Mouse (Mus musculus): ENCODE data around the gene Col25a1.

Gene Col25a1

DNA sequence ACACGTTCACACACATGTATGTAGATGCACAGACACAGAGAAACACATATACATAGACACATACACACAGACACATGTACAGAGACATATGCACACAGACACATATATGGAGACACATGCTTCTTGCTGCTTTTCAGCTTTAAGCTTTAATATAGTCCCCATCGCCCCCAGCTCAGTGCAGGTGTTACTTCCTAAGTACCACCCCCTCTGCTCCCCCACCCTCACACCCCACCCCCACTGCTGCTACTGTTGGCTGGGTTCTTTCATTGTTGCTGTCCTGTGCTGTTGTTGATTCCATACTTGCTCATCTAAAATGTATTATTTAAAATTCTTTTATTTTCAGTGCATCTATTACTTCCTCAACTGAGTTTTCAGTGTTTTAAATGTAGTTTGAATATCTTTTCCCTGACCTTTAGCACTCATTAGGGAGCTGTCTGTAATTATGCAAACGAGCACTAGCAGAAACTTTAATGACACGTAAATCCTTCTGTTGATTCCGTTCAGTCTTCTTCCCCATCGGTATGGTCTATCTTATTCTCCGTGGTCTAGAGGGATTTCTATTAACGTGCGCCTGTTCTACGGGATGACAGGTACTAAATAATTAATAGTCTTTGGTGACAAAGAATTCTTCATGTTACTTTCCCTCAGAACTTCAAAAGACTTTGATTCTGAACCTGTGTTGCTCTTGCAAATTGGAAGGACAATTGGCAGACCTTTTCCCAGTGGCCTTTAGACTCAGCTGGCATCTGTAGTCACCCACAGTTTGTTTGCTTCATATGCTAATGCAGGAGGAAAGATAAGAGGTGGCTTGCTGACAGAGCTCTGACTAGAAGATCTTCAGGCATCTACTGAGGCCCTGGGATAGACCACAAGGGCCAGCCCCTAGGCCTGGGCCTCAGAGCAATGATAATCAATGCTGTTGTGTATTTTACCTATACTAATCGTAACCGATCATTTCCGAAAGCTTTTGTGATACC is 196.0 kb downstream of the Col25a1 start:
- no peak for DNase-seq (ENCODE audit: low spot score)

DNA sequence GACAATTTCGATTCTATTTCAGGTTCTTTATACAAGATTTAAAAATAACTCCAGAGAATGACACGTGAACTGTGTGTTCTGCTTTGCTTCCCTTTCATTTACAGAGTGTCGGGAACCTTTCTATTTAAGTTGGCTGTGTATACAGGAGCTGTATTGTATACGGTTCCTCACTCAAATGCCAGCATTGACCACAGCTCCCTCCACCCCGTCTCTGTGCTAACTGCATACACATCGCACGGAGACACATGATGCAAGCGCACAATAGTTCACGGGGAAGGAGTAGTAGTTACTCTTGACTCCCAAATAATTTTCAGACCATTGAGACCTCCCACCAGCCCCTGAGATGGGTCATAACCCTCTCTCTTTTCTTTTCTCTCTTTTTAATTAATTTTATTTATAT is 197.6 kb downstream of the Col25a1 start:
- DNase-seq (ENCODE audit: low spot score), result no peak

DNA sequence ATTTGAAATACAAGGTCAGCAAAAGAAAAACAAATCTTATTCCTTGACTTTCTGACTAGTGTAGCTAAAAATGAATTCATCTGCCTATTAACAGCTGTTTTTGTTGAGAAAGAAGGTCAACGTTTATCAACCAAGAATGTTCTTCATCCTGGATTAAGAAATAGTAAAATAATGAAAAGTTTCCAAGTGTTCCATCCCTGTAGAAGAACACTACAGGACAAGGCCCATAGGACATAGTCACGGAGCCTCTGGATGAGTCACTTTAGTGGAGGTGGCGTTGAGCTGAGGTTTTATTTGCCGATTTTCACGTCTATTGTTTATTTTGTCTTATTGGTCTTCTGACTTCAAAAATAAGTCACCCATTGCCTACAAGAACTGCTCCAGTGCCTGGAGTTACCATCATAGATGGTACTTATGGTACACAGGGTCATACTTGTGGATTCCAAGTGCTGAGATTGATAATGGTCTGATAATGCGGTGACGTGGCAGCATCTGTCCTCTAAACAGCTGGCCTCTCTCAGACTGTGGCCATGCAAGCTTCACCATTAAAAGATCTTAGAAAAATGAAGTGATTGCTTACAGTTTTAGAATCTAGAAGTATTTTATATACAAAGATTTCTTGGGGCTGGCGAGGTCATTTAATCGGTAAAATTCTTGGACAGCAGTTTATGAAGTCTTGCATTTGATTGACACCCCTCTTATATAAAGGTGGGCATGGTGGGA is 198.7 kb downstream of the Col25a1 start:
- DNase-seq (ENCODE audit: low spot score), result no peak

DNA sequence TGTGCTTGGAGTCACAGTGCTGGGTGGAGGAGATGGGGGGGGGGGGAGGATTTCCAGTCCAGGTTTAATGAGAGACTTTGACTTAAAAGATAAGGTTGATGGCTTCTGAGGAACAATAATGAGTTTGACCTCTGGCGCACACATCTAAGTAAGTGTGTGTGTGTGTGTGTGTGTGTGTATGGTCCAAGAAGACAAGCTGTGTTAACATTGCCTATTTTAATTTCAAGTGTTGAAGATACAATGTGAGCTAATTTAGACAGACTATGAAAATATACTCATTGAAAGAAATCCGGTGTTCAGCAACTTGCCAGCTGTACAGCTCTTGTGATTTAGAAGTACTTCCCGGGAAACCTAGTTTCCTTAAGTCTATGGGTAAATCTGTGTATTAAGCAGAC is 199.3 kb downstream of the Col25a1 start:
- no peak for DNase-seq (ENCODE audit: low spot score)

DNA sequence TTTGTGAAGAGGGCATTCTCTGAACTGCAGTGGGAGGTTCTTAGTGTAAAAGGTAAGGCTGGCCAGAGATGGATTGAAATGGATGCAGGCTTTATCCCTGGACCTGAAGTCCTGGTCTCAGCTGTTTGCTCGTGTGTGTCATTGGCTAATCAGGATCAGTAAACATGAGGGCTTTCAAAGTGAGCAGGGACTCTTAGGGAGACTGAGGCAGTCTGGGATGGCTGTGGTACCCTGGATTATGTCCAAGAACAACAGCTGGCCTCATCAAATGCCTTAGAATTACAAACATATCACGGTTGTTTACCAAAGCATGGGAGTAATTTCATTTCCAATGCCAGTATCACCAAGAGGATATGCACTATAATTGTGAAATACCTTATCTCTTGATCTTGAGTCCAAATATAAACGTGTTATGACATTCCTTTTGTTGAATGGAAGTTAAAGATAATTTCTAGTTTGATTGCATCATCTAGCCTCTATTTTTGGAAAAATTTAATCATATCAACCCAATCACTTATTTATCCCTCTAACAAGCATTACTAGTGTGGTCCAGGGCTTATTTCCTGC is 201.1 kb downstream of the Col25a1 start:
- no peak for DNase-seq (ENCODE audit: low spot score)

DNA sequence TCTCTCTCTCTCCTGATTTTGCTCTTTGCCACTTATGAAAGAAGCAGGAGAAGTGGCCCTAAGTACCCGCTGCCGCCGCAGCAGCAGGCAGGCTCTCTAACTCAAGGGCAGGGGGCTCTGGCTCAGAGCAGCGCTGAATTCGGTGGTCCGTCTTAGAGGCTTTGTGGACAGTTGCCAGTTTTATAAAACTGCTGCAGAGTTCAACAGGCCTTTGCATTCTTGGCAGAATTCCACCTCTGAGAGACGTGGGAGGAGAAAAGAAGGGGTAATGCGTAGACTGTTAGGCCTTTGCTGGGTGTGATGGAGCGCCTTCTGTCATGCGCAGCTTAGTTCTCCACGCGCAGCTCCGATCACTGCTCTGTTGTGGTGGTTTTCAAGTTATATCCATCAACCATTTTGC is 206.6 kb downstream of the Col25a1 start:
- DNase-seq (ENCODE audit: low spot score), result no peak

DNA sequence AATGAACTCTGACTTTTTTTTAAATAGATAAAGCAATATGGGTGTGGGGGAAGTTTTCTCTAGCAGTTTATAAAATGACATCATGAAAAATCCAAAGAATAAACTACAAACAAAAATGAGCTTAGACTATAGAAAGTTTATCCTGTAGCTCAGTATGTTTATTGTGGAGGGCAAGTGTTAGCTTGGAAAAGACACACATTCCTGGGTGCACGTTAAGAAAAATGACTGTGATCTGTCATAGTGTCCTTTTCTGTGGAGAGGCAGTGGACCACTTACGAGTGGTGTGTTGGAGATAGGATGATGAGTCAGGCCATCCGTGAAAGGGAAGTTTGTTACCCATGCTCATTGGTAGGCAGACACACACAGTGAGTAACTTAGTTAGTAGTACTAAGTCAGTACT is 207.1 kb downstream of the Col25a1 start:
- no peak for DNase-seq (ENCODE audit: low spot score)

DNA sequence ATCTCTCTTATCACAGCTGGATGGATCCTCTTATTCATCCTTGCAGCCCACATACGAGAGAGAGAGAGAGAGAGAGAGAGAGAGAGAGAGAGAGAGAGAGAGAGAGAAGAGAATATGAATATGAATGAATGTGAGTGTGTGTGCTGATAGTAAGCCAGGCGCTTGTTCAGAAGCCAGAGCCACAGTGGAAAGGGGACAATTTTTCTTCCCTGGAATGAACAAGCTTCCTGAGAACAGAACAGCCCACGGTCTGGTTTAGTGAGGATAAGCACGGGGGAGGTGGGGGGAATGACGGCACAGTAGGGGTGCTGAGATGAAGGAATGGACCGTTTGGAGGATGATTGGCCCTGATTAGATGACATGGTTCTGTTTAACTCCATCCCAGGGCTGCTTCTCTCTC is 218.9 kb downstream of the Col25a1 start:
- no peak for DNase-seq (ENCODE audit: low spot score)

DNA sequence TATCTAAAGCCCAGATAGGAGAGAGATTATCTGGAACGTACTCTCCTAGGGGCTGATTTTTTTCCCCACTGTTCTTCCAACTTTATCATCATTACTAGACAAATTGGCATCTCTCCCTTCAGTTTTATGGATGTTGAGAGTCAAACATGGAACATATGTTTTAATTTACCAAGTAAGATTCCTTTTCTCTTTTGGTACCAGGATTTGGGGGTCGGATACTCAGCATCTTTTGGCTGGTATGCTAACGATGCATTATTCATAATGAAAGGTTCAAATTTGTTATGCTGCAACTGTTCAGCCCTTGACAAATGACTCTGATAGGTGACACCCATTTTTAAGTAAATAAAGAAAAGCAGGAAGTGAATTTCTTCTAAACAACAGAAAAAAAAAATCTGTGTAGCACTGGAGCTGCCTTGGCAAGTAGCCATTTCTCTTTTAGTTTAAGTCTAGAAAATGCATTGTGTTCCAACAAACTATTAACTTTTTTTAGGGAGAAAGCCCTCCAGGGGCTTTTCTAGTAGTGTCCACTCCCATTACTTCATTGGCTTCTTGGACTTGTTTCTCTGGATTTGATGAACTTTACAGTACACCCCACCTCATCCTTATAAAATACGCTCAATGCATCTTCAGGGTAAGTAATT is 223.2 kb downstream of the Col25a1 start:
- no peak for DNase-seq (ENCODE audit: low spot score)

DNA sequence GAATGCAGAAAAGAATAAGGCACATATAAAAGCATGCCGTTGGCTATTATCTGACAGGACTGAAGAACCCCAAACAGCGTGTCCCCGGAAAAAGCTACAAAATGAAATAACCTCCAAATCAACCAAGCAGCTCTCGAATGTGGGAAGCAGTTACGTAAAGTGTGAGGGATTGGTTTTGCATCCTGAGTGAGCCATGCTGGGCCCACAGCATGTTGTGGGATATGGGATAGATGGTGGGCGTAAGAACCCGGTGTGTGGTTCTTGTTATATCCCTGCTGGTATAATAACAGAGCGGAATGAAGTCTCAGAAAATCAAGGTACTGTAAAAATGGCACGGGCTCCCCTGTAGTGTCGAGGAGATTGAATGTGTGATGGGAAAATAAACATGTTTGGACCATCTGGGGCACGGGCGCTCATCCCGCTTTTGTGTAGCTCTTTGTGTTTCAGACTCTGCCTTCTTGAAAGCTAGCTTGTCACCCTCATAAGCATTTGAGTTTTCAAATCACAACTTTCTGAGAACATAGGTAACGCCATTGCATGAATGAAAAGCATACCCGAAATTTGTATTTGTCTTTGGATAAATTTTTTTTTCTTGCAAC is 225.4 kb downstream of the Col25a1 start:
- DNase-seq (ENCODE audit: low spot score), result no peak

DNA sequence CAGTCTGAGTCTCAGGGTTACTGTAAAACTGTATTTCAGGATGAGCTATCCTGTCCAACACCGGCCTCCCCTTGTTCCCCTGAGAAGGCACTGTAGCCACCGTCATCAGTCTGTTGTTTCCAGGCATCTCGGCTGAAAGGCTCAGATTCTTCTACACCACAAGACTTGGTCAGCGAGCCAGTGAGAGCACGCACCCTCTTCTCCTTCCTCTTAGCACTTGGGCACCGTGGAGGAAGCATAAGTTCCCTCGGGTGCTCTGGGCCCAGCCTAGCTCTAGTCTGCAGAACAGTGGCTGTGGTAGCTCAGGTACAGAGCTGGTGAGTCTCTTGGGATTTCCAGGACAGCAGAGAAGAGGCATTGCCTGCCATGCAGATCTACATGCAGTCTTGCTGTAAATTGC is 229.5 kb downstream of the Col25a1 start:
- DNase-seq (ENCODE audit: low spot score), result no peak

DNA sequence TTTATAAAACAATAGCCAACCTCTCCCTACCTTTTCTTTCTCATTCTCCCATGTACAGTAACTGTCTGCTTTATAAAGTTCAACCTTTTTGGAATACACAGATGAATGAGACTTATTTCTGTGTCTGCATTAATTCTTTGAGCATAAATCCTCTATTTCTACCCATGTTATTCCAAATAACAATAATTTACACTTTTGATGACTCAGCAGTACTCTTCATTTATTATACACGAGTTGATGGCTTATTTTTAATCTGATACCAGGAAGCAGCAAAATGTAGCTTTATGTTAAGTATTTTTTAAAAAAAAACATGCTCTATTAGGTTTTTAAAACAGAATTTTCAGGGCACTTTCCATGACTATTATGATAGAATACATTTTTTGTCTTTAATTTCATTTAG is 230.6 kb downstream of the Col25a1 start:
- no peak for DNase-seq (ENCODE audit: low spot score)

DNA sequence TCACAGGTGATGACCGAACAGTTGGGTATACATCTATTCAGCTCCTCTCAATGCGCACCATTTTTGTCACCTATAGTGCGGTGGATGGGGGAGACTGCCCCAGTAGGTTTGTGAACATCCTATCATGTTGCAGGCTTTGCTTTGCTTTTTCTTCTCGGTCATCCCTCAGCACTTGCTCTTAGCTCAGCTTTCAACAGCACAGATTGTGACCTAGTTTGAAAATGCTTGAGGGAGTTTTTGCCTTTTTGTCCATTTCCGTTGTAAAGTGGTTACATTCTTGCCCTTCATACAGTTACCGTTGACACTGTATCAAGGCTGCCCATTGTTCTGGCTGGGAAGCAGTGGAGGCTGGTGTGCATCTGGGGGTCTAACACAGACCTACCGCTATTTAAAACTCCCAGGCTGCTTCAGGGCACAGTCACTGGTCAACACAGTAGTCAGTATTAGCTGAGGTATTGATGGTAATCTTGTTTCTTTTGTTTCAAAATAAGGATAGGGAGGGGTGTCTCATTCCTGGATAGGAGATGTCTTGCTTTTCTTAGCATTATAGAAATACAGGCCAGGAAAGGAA is 231.6 kb downstream of the Col25a1 start:
- peak; percentile 14 for DNase-seq (ENCODE audit: low spot score)

DNA sequence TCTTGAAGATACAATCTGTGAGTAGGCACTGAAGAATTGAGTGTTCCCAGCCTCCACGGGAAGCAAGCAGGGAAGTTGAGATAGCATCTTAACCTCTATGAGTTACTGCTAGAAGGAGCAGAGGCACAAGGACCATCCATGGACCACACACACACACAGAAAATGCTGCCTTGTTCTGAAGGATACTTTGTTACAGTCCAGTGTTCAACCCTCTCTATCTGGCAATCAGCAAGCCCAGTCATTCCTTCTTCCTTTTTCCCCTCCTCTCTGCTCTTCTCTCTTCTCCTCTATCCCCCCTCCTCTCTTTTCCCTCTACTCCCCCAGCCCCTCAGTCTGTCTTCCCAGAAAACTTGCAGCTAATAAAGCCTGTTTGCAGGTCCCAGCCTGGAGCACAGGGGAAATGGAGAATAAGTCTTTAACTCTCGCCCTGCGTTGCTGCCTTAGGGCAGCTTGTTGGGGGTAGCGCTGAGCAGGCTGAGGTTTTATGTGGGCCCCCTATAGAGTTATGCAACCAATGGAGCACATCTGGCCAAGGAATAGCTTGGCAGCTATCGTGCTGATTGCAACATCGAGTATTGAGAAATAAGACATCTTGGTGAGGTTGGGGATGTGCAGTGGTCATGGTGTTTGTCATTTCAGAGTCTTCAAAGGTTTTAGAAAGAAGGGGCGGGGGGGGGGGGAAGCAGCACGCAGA is 235.8 kb downstream of the Col25a1 start:
- no peak for DNase-seq (ENCODE audit: low spot score)

DNA sequence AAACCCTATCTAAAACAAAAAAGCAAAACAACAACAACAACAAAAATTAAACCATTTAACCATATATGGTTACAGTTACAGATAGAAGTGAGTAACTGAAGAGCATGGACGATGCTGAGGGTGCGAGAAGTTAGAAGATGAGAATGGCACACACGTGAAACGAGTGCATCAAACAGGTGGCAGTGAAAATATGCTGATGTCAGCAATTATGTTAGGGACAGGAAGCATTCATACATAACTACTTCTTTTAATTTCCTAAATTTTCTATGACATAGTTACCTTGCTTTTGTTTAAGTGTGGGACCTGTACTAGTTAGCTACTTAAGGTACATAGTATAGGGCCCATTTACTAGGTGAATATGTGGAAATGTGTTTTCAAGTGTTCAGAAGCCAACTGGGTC is 237.1 kb downstream of the Col25a1 start:
- DNase-seq (ENCODE audit: low spot score), result no peak

DNA sequence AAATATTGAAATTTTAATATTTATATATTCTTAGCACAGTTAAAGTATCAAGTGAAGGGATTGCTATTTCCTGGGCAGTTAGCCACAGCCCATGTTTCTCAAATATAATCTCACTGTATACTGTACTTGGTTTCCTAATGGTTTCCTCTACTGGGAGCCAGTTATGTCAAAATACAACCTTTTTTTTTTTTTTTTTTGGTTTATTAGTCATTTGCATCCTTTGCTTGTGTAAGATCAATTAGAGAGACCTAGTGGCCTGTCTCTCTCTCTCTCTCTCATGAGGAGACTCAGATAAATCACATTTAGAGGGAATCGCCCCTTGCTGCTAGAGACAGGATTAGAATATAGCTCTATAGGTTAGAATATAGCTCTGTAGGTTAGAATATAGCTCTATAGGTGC is 237.8 kb downstream of the Col25a1 start:
- no peak for DNase-seq (ENCODE audit: low spot score)

DNA sequence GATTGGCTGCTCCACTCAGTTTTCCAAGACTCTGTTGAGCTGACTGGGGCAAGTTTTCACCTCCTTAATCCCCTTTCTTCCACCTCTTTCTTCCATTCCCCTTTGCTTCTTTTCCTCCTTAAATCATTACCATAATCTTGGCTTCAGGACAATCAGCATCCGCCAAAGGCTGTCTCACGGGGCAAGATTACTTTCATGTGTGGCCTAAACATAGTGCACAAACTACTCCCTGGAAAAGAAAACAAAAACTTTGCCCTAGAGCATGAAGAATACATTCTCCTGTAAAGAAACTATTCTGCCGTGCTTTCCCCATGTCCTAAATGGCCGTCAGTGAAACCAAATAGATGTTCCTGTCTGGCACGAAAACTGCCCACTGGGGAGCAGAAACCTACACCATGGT is 238.9 kb downstream of the Col25a1 start:
- no peak for DNase-seq (ENCODE audit: low spot score)

DNA sequence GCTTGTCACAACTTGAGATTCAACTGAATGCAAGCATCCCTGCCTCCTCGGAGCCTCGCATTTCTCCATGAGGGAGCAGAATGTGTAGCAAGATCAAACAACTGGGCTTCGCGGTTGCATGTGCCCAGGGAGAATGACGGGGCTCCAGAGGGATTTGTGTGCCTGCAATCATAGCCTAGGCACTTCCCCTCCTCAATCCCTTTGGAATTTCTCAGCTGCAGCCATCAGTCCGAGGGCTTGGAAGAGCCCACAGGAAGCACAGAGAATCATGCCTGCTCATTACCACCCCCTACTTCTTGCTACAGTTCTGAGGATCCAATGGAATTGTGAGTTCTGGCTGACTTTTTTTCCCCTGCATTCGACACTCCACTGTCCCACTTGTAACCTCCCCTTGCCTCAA is 241.8 kb downstream of the Col25a1 start:
- no peak for DNase-seq (ENCODE audit: low spot score)

DNA sequence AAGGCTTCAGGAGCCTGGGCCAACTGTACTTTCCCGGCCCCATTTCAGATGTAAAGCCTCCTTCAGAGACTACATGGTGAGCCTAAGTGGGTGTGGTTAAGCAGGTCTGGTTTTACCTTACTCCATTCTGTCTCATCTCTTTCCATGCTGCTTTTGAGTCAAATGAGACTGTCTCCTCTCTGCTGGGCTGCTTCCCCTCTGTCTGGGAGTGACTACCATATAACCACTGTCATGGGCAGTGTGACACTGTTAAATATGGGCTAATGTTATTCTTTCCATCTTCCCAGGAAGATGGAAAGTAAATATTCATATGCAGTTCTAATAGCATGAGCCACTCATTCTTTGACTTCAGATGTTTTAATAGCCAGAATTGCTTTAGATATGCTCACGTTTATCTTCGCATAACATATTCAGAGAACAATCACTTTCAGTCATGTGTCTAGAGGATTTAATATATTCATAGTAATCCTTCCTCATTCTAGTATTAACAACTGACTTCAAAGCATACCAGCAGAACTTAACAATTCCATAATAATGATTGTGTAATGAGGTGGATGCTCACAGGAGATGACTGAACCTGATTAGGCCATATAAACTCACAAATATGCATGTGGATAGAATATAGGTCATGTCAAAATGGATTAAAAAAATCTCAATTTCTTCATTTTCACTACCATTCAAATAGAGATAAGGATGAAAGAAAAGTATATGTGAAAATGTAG is 243.5 kb downstream of the Col25a1 start:
- DNase-seq (ENCODE audit: low spot score), result no peak

DNA sequence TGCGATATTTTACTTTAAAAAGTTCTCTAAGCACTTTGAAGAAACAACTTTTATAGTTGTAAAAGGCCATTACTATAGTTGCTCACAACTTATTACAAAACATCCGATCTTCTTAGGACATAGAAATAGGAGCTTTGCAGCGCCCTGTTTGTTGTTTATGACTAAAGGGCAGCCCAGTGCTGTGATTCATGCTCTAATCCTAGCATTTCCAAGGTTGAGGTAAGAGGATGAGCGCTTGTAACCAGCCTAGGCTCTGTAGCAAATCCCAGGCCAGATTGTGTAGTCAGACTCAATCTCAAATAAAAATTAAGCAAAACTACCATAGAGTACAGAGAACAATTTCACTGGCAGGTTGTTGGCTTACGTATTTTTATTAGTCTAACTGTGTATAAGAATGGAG is 246.5 kb downstream of the Col25a1 start:
- DNase-seq (ENCODE audit: low spot score), result no peak

All from embryo, embryonic 10 days (tissue).